In the genomic region with DNA sequence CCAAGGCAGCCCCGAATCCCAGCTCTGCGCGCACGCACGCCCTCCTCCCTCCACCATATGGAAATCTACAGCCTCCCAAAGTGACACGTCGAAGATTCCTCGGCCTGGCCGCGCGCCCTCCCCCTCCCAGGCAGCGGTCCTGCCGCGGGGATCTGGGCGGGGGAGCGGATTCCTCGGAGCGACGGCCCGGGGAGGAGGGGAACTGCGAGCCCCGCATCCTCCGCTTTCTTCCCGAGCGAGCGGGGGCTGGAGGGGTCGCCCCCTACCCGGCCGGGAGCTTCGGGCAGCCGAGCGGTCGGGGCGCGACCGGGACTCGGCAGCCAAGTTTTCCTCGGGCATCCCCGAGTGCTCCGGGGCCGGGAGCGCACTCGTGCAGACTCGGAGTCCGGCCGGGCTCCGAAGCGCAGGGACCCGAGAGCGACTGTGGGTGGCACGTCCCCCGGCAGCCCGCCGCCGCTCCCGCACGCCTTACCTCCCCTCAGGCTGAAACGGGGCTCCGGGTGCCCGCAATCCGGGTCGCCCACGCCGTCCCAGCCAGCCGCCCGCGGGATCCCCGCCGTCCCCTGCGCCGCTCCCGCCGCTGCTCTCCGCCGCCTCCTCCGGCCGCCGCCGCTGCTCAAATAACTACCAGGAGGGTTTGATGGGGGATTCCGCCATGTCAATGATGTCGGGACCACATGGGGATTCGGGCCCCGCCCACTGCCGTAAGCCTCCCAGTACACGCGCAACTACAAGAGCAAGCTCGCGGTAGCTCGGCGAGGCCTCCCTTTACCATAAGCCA, we compare ENCODE assay signal across 8 mouse cellular contexts. TPM values are rescaled to one million over a fixed set of nuclear protein-coding genes. Genes with fewer than 3 reads are reported as not detected.
DNase-seq lines count a peak whose midpoint lies in the region; ATAC-seq and TF ChIP-seq lines count a peak whose summit lies in the region.

TSS of gene Fndc3b (minus strand) at position 660 of the 781 bp plus-strand sequence.

- peak; percentile 86 for DNase-seq in CD4-positive, CD25-positive, alpha-beta regulatory T cell, adult 2 months (ENCODE audit: low read depth, low spot score)
- DNase-seq in c-Kit-positive CD71-positive TER-119-negative erythroid progenitor cells, embryonic 14.5 days (ENCODE audit: low read depth): peak; percentile 65
- DNase-seq in forebrain, embryonic 14.5 days (ENCODE audit: low spot score): peak; percentile 98
- DNase-seq in heart, postnatal 10 days: peak; percentile 96 to 97
- DNase-seq in kidney, postnatal 4 days: peak; percentile 97
- DNase-seq in stomach, postnatal 0 days (ENCODE audit: low spot score): peak; percentile 93

- peaks cover 12% of the 10 kb centered on the region for H3K4me1 ChIP-seq in forebrain, embryonic 14.5 days (ENCODE audit: control insufficient read depth, insufficient read depth, low read length)
- H3K4me1 ChIP-seq in liver, embryonic 16.5 days (ENCODE audit: control insufficient read depth, low read depth, low read length): peaks cover 6% of the 10 kb centered on the region
- peaks cover 8% of the 10 kb centered on the region; the same call in 1 of the 2 replicates for H3K4me1 ChIP-seq in neural tube, embryonic 12.5 days
- H3K4me1 ChIP-seq in stomach, postnatal 0 days (replicated peaks; ENCODE audit: control insufficient read depth, insufficient read depth): 0 out of 2 replicates have a peak, but pooled peaks cover 5% of the 10 kb centered on the region

- no peaks in the 10 kb centered on the region for H3K27me3 ChIP-seq in forebrain, embryonic 14.5 days (replicated peaks; ENCODE audit: control insufficient read depth, insufficient read depth, low read length)
- peaks cover 26% of the 10 kb centered on the region for H3K27me3 ChIP-seq in liver, embryonic 16.5 days (ENCODE audit: control insufficient read depth, insufficient read depth, low read depth, low read length)
- no peaks in the 10 kb centered on the region for H3K27me3 ChIP-seq in neural tube, embryonic 12.5 days (replicated peaks)
- H3K27me3 ChIP-seq in stomach, postnatal 0 days (ENCODE audit: control insufficient read depth, insufficient read depth, low read length): no peaks in the 10 kb centered on the region

- peak; percentile 96 for ATAC-seq in forebrain, embryonic 14.5 days
- ATAC-seq in liver, embryonic 16.5 days (ENCODE audit: low read depth): peak; percentile 68
- ATAC-seq in neural tube, embryonic 12.5 days (ENCODE audit: low FRiP score, low read depth): peak; percentile 96
- peak; percentile 88 for ATAC-seq in stomach, postnatal 0 days (ENCODE audit: low FRiP score, low TSS enrichment)

- H3K36me3 ChIP-seq in forebrain, embryonic 14.5 days (ENCODE audit: control insufficient read depth, insufficient read depth, low read length): no peaks in the 10 kb centered on the region
- H3K36me3 ChIP-seq in liver, embryonic 16.5 days (ENCODE audit: control insufficient read depth, insufficient read depth): no peaks in the 10 kb centered on the region
- no peaks in the 10 kb centered on the region for H3K36me3 ChIP-seq in neural tube, embryonic 12.5 days
- no peaks in the 10 kb centered on the region for H3K36me3 ChIP-seq in stomach, postnatal 0 days (ENCODE audit: control insufficient read depth, insufficient read depth, low read length)

- under 1% methylated on average over 89 of the region's 90 CpGs for WGBS in forebrain, embryonic 14.5 days
- WGBS in liver, embryonic 16.5 days (ENCODE audit: insufficient replicate concordance): under 1% methylated on average over 59 of the region's 90 CpGs
- under 1% methylated on average over 85 of the region's 90 CpGs for WGBS in neural tube, embryonic 12.5 days
- 0% methylated on average over 63 of the region's 90 CpGs for WGBS in stomach, postnatal 0 days

- H3K27ac ChIP-seq in forebrain, embryonic 14.5 days (ENCODE audit: low read depth, low read length): peak within 1 kb of the TSS; percentile 90
- peak within 1 kb of the TSS; percentile 85 for H3K27ac ChIP-seq in liver, embryonic 16.5 days (ENCODE audit: low read length)
- peak within 1 kb of the TSS; percentile 79 for H3K27ac ChIP-seq in neural tube, embryonic 12.5 days
- H3K27ac ChIP-seq in stomach, postnatal 0 days (replicated peaks): peak within 1 kb of the TSS; percentile 99

- TF ChIP-seq EP300 in stomach, postnatal 0 days (optimal IDR thresholded peaks at IDR 0.05): no peak

- peak within 1 kb of the TSS; percentile 81 for H3K9ac ChIP-seq in forebrain, embryonic 14.5 days (ENCODE audit: low read length)
- peak within 1 kb of the TSS; percentile 73 for H3K9ac ChIP-seq in liver, embryonic 16.5 days (ENCODE audit: low read depth, low read length)
- H3K9ac ChIP-seq in neural tube, embryonic 12.5 days: peak within 1 kb of the TSS; percentile 90
- peak within 1 kb of the TSS; percentile 94 for H3K9ac ChIP-seq in stomach, postnatal 0 days (ENCODE audit: low read length)

- peak within 1 kb of the TSS; percentile 82 for H3K4me3 ChIP-seq in forebrain, embryonic 14.5 days (ENCODE audit: low read depth, low read length)
- H3K4me3 ChIP-seq in liver, embryonic 16.5 days (ENCODE audit: low read depth, low read length): peak within 1 kb of the TSS; percentile 69
- peak within 1 kb of the TSS; percentile 81 for H3K4me3 ChIP-seq in neural tube, embryonic 12.5 days
- peak within 1 kb of the TSS; percentile 94 for H3K4me3 ChIP-seq in stomach, postnatal 0 days (ENCODE audit: low read depth, low read length)

- peak within 1 kb of the TSS; percentile 72 for H3K4me2 ChIP-seq in forebrain, embryonic 14.5 days (ENCODE audit: low read length)
- peak within 1 kb of the TSS; percentile 50 for H3K4me2 ChIP-seq in liver, embryonic 16.5 days (ENCODE audit: low read depth, low read length)
- peak within 1 kb of the TSS; percentile 83 for H3K4me2 ChIP-seq in neural tube, embryonic 12.5 days (replicated peaks)
- peak within 1 kb of the TSS; percentile 74 for H3K4me2 ChIP-seq in stomach, postnatal 0 days (replicated peaks; ENCODE audit: low read depth)

- intact Hi-C loops in heart, postnatal 10 days (cut with DNase I): loop anchor here (2.0 to 10.0 kb wide), 3 partner anchors 152 to 394 kb away; partner anchors contain the start of gene Pld1

- peak; percentile 48 for TF ChIP-seq CTCF in stomach, postnatal 0 days (IDR thresholded peaks at IDR 0.05; ENCODE audit: low read depth)

- no peaks in the 10 kb centered on the region for H3K9me3 ChIP-seq in forebrain, embryonic 14.5 days (replicated peaks; ENCODE audit: control insufficient read depth, low read length)
- no peaks in the 10 kb centered on the region for H3K9me3 ChIP-seq in liver, embryonic 16.5 days (replicated peaks; ENCODE audit: control insufficient read depth, low read length)
- H3K9me3 ChIP-seq in neural tube, embryonic 12.5 days: no peaks in the 10 kb centered on the region
- no peaks in the 10 kb centered on the region for H3K9me3 ChIP-seq in stomach, postnatal 0 days (ENCODE audit: control insufficient read depth, low read length)

RNA-seq across cellular contexts. Expression of gene Fndc3b, which starts in this region (rescaled TPM):
- 4.7 and 6.9 TPM in 2 replicates for polyA plus RNA-seq in forebrain, embryonic 14.5 days (2014; fragmentation: Nextera tagmentation; extraction: Ambion mirVana)
- 10 to 100 TPM; 77.3 to 95.8 TPM for total RNA-seq in heart, postnatal 10 days (2021)
- polyA plus RNA-seq in liver, embryonic 16.5 days (2015; fragmentation: Nextera tagmentation; extraction: Ambion mirVana): 10.5 and 13.2 TPM in 2 replicates
- 14.4 and 16.0 TPM in 2 replicates for polyA plus RNA-seq in neural tube, embryonic 12.5 days (2016; fragmentation: Nextera tagmentation; extraction: Ambion mirVana)
- polyA plus RNA-seq in stomach, postnatal 0 days (2015; fragmentation: Nextera tagmentation; extraction: Ambion mirVana): 11.8 TPM in 2 replicates

Comparison
In these comparisons a context has a peak if more than half of its experiments do, and no peak if none do; other contexts are left out.
1. Peak in every context shown above with its lines: DNase-seq, ATAC-seq, H3K4me3 ChIP-seq and H3K27ac ChIP-seq.